Mouse (Mus musculus): Measurements from ENCODE around the gene Olfr412. TPM values are rescaled to one million over a fixed set of nuclear protein-coding genes. Genes with fewer than 3 reads are reported as not detected.

The Olfr412 gene
- polyA plus RNA-seq (2016; fragmentation: Nextera tagmentation; extraction: Ambion mirVana): not detected in 2 replicates

DNA sequence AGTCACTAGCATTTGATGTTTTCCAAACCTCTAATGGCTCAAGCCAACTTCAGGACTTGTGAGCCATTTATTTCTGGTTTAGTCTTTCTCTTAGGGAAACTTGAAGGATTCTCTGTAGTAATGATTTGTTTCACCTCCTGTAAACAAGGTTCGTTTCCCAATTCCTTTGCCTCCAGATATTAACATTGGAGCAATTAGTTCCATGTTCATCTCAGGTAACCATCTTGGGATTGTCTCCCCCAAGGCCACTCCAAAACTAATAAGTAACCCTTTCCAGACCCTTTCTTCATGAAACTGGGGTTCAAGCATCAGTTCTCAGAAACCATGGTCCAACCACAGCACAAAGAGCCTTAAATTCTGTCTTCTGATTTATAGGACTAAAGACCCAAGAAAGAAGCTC is at the start of gene Olfr412:
TSS of gene Olfr412 (plus strand) at position 301 of the 400 bp plus-strand sequence.
- H3K36me3 ChIP-seq: no peaks in the 10 kb centered on the region
- no peaks in the 10 kb centered on the region for H3K27me3 ChIP-seq (ENCODE audit: low read depth, poor library complexity, severe bottlenecking)
- no peak within 1 kb of the TSS for H3K27ac ChIP-seq
- H3K4me3 ChIP-seq: no peak within 1 kb of the TSS
- no peak for DNase-seq (ENCODE audit: low spot score)
- H3K4me1 ChIP-seq: no peaks in the 10 kb centered on the region
- no peaks in the 10 kb centered on the region for H3K9me3 ChIP-seq (replicated peaks)
- WGBS: 82% methylated on average over 1 of the region's 1 CpGs

DNA sequence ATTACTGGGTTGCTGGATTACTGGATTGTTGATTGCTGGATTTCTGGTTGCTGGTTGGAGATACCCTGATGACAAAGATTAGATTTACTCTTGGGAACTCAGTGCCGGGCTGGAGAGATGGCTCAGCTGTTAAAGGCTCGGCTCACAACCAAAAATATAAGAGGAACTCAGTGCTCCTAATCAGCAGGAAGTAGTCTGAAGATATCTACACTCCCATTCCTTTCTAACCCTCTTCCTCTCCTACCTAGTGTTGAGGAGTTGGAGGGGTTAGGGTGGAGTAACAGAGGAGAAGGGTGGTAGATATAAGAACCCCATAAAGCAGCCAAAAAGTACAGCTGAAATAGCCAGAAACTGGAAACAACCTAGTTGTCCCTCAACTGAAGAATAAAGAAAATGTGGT is 35.8 kb upstream of the Olfr412 start:
- Histone ChIP-seq H3K4me3 (no peak overlapping the region), H3K9me3 (replicated peaks) (no peaks in the 10 kb centered on the region), H3K27ac (no peak overlapping the region), H3K27me3 (ENCODE audit: low read depth, poor library complexity, severe bottlenecking) (no peaks in the 10 kb centered on the region), H3K36me3 (no peaks in the 10 kb centered on the region), H3K4me1 (no peaks in the 10 kb centered on the region)
- no peak for DNase-seq (ENCODE audit: low spot score)
- WGBS: 84% methylated on average over 2 of the region's 2 CpGs

DNA sequence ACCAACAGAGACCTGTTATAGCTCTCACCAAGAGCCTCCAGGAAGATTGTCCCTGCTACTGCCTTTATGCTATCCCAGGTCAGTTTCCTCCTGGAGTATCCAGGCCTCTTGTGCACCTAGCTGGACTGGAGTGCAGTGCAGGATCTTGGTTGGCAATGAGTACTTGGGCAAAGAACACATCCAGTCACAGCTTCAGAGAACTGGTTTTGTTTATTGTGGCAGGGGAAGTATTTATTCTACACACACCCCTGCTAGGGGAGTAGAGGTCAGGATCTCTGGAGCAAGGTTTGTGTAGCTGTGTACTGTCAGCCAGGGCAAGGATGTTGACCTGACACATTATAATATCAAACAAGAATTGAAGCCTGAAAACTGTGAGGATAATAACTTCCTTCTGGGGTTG is 33.1 kb upstream of the Olfr412 start:
- no peaks in the 10 kb centered on the region for H3K27me3 ChIP-seq (ENCODE audit: low read depth, poor library complexity, severe bottlenecking)
- no peaks in the 10 kb centered on the region for H3K4me1 ChIP-seq
- H3K9me3 ChIP-seq (replicated peaks): no peaks in the 10 kb centered on the region
- no peaks in the 10 kb centered on the region for H3K36me3 ChIP-seq
- no peak overlapping the region for H3K27ac ChIP-seq
- DNase-seq (ENCODE audit: low spot score): no peak
- H3K4me3 ChIP-seq: no peak overlapping the region

DNA sequence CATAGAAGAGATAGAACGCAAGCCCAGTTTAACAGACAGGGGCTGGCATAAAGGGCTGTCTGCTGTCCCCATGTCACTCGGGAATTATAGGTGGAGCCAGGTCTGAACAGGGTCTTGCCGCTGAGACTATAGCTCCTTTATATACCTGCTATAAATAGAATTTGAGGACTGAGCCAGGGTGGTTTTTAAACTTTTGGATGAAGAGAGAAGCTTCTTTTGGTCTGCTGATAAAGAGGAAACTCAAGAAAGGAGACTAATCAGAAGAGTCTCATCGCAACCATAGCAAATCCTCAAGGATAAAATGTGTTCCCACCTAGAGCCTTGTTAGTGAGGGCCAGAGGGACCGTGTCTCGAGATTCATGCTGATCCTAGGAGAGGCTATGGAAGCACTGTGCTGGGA is 23.9 kb upstream of the Olfr412 start, which contains the start of gene Olfr410:
TSS of gene Olfr410 (minus strand) at position 101 of the 400 bp plus-strand sequence.
- DNase-seq (ENCODE audit: low spot score): no peak
- Histone ChIP-seq H3K27ac (no peak within 1 kb of the TSS), H3K4me3 (no peak within 1 kb of the TSS), H3K9me3 (replicated peaks) (no peaks in the 10 kb centered on the region), H3K27me3 (ENCODE audit: low read depth, poor library complexity, severe bottlenecking) (no peaks in the 10 kb centered on the region), H3K36me3 (no peaks in the 10 kb centered on the region), H3K4me1 (no peaks in the 10 kb centered on the region)
- WGBS: 83% methylated on average over 6 of the region's 6 CpGs

DNA sequence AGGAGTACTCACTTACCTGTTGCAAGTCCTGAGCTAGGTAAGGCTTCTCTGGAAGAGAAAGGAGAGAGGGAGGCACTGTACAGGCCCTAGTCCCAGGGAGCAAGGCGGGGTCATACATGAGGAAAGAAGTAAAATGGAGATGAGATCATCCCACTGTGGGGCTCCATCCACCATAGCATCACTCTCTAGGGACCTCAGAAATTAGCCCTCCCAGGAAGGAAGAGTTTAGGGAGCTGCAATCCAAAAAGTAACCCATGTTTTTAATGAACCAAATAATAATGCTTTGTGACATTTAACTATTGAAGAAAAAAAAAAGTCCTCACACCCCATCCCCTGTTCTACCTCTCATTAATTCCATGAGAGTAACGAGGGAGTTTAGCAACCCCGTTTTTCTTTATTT is 9.3 kb upstream of the Olfr412 start, which contains the start of gene Olfr411:
TSS of gene Olfr411 (minus strand) at position 101 of the 400 bp plus-strand sequence.
- 86% methylated on average over 3 of the region's 3 CpGs for WGBS
- no peaks in the 10 kb centered on the region for H3K27me3 ChIP-seq (ENCODE audit: low read depth, poor library complexity, severe bottlenecking)
- no peaks in the 10 kb centered on the region for H3K36me3 ChIP-seq
- H3K9me3 ChIP-seq (replicated peaks): no peaks in the 10 kb centered on the region
- no peak within 1 kb of the TSS for H3K4me3 ChIP-seq
- no peak for DNase-seq (ENCODE audit: low spot score)
- H3K4me1 ChIP-seq: no peaks in the 10 kb centered on the region
- no peak within 1 kb of the TSS for H3K27ac ChIP-seq

DNA sequence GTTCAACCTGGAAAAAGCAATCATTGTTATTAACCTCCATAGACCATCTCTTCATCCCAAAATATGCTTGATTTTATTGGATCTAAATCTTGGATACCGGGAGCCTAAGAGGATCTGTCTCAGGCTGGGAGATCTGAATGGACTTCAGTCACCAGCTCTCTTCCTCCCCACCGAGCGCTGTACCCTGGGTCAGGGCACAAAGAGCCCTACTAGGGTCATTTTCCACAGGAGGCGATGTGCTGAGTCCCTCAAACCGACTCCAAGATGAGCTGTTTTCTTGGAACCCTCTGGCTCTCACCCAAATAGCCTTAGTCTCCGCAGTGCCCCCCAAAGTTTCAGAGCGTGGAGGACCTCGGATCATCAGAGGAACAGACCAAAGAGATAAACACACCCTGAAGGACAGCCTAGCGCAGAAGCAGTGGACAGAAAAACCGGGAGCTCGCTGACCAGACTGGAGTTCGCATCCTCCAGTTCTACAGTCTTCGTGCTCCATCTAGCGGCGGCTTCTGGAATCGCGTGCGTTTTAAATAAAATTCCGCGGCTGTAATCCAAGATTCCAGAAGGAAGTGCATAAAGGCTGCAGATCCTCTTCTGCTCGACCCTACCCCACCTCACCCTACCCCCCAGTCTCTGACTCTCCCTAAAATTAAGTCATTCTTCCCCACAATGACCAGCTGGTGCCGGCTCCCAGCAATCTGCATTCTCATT is 9.7 kb downstream of the Olfr412 start:
- H3K36me3 ChIP-seq: no peaks in the 10 kb centered on the region
- WGBS: 18% methylated on average over 22 of the region's 22 CpGs
- H3K4me1 ChIP-seq: no peaks in the 10 kb centered on the region
- no peak overlapping the region for H3K27ac ChIP-seq
- H3K27me3 ChIP-seq (ENCODE audit: low read depth, poor library complexity, severe bottlenecking): peaks cover 5% of the 10 kb centered on the region; the same call in 1 of the 2 replicates
- H3K9me3 ChIP-seq (replicated peaks): no peaks in the 10 kb centered on the region
- no peak overlapping the region for H3K4me3 ChIP-seq
- peak; percentile 88 for DNase-seq (ENCODE audit: low spot score)

DNA sequence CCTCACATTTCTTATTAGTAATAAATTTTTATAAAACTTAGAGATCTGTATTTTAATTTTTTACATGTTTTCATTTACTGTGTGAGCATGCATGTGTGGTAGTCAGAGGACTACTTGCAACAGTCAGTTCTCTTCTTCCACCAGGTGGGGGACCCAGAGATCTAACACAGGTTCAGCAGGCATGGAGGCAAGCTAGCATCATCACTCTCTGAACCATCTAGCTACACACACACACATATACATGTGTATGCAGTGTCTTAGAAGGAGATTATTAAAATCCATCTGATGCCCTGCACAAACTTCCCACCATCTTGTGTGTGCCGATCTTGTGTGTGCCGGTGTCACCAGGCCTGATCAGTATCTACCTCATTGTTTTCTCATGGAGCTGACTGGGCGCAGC is 15.0 kb downstream of the Olfr412 start:
- Histone ChIP-seq H3K27ac (no peak overlapping the region), H3K9me3 (replicated peaks) (no peaks in the 10 kb centered on the region), H3K4me1 (peaks cover 5% of the 10 kb centered on the region; the same call in 1 of the 2 replicates), H3K36me3 (no peaks in the 10 kb centered on the region), H3K27me3 (ENCODE audit: low read depth, poor library complexity, severe bottlenecking) (no peaks in the 10 kb centered on the region), H3K4me3 (no peak overlapping the region)
- peak; percentile 37 for DNase-seq (ENCODE audit: low spot score)
- WGBS: 82% methylated on average over 3 of the region's 3 CpGs

DNA sequence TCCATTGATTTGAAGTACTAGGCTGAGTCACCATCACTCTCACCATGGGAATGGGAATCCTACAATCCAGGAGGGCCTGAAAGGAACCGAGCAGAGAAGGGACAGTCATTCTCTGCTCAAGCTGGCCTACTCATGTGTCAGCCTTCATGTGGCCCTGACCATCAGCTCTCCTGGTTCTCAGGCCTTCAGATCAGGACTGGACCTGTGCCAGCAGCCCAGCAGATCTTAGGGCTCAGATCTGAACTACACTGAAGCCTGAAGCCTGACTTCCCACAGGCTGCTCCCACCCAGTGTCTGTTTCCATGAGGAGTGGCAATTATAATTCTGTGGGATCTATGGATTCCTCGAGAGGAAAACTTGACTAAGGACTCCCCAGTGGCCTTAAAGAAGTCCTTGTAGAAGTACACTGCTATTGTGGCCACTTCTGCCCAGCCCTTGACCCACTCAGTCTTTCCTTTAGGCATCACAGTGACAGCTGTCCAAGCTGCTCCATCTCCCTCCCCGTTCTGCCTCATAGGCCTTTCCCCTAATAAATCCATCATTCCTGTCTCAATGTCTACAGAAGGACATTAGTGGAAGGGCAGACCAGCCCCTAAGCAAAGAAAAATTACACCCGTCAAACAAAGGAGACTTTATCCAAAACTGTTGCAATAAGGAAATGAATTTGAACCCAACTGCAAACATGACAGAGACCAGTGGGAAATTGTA is 17.5 kb downstream of the Olfr412 start:
- Histone ChIP-seq H3K27ac (no peak overlapping the region), H3K4me1 (peaks cover 5% of the 10 kb centered on the region; the same call in 1 of the 2 replicates), H3K36me3 (no peaks in the 10 kb centered on the region), H3K9me3 (replicated peaks) (no peaks in the 10 kb centered on the region), H3K27me3 (ENCODE audit: low read depth, poor library complexity, severe bottlenecking) (no peaks in the 10 kb centered on the region), H3K4me3 (no peak overlapping the region)
- WGBS: 73% methylated on average over 4 of the region's 4 CpGs
- no peak for DNase-seq (ENCODE audit: low spot score)

DNA sequence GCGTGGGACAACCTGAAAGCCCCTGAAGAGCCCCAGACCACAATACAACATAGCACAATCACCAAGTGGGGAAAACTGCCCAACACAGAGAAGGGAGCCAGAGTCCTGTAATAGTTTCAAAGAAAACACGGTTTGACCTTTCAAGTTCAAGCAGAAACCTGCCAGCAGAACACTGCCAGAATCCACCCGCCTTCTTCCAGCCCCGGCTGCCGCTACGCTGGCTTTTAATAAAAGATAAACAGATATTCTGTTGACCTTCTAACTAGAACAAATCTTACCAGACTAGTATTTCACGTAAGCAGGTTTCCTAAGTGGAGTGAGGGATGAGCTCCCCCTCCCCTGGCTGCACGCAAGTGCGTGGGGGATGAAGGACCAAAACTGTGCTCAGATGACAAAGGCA is 23.8 kb downstream of the Olfr412 start:
- Histone ChIP-seq H3K4me1 (peaks cover 6% of the 10 kb centered on the region; the same call in 1 of the 2 replicates), H3K36me3 (no peaks in the 10 kb centered on the region), H3K9me3 (replicated peaks) (no peaks in the 10 kb centered on the region), H3K27me3 (ENCODE audit: low read depth, poor library complexity, severe bottlenecking) (no peaks in the 10 kb centered on the region), H3K4me3 (no peak overlapping the region), H3K27ac (no peak overlapping the region)
- no peak for DNase-seq (ENCODE audit: low spot score)
- 91% methylated on average over 9 of the region's 9 CpGs for WGBS

DNA sequence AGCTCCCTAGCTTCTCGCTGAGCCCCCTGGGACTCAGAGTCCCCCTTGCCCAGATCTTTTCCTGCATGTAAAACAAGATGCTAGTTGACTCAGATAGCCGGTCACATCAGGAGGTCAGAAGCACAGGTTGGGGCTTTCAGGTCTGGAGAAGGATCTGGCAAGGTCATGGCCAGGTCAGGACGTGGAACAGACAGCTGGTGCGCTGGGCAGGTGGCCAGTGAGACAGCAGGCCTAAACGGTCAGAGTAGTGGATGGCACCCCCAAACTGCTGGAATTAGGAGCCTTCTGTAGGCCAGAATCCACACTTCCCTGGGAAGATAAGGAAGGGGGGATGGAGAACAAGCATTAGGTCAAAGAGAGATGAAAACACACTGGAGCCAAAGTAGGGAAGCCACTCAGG is 25.3 kb downstream of the Olfr412 start:
- DNase-seq (ENCODE audit: low spot score): no peak
- WGBS: 83% methylated on average over 5 of the region's 5 CpGs
- Histone ChIP-seq H3K27ac (no peak overlapping the region), H3K4me3 (no peak overlapping the region), H3K36me3 (no peaks in the 10 kb centered on the region), H3K27me3 (ENCODE audit: low read depth, poor library complexity, severe bottlenecking) (no peaks in the 10 kb centered on the region), H3K9me3 (replicated peaks) (no peaks in the 10 kb centered on the region), H3K4me1 (peaks cover 6% of the 10 kb centered on the region; the same call in 1 of the 2 replicates)

DNA sequence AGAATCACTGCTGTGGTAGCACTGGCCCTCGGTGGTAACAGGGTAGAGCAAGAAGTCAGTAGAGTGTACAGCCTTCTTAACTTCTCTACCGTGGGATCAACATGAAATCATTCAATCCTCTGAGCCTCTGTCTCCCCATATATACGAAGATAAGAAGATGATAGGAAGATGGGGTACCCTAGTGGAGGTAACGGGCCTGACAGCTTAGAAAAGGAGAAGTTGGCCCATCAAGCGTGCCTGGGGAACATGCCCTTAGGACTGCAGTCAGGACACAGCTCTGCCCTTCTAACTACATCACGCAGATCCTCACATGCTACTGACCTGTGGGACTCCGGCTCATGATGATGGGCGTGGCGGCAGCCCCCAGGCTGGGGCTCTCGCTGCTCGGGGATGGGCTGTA is 30.0 kb downstream of the Olfr412 start:
- H3K27ac ChIP-seq: no peak overlapping the region
- H3K4me3 ChIP-seq: no peak overlapping the region
- no peak for DNase-seq (ENCODE audit: low spot score)
- no peaks in the 10 kb centered on the region for H3K9me3 ChIP-seq (replicated peaks)
- 89% methylated on average over 11 of the region's 11 CpGs for WGBS
- H3K27me3 ChIP-seq (ENCODE audit: low read depth, poor library complexity, severe bottlenecking): no peaks in the 10 kb centered on the region
- H3K4me1 ChIP-seq: no peaks in the 10 kb centered on the region
- H3K36me3 ChIP-seq: no peaks in the 10 kb centered on the region

DNA sequence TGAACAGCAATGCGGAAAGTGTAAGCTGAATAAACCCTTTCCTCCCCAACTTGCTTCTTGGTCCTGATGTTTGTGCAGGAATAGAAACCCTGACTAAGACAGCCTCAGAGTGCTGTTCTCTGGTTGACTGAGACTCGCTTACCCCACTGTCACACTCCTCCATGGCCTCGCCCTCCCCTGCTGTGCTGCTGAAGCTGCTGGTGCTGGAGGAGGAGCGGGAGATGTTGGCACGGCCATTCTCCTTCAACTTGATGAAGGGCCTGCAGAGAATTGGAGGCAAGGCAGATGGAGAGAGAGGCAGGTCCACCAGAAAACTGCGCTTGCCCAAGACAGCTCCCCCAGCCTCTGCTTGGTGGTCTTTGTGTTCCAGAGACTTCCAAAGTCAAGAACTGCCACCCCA is 31.0 kb downstream of the Olfr412 start:
- Histone ChIP-seq H3K4me1 (no peaks in the 10 kb centered on the region), H3K27me3 (ENCODE audit: low read depth, poor library complexity, severe bottlenecking) (no peaks in the 10 kb centered on the region), H3K27ac (no peak overlapping the region), H3K4me3 (no peak overlapping the region), H3K9me3 (replicated peaks) (no peaks in the 10 kb centered on the region), H3K36me3 (no peaks in the 10 kb centered on the region)
- DNase-seq (ENCODE audit: low spot score): no peak
- 71% methylated on average over 6 of the region's 6 CpGs for WGBS

DNA sequence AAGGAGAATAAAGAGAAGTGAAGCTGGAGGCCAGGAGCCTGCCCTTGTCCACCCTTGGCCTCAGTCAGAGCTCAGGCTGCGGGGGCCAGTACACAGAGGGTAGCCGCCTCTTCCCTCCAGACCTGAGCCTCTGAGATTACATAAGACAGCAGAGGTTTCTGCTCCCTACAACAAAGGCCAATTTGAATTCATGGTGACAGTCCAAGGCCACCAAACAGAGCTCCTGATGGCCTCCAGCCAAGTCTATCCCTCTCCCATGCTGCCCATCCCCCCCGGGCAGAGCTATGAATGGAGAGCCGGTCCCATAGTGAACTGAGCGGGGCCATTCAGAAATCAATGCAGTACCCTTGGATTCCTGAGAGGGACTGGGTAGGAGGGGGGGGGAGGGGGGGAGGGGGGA is 31.6 kb downstream of the Olfr412 start:
- no peak overlapping the region for H3K27ac ChIP-seq
- no peaks in the 10 kb centered on the region for H3K36me3 ChIP-seq
- no peak overlapping the region for H3K4me3 ChIP-seq
- H3K4me1 ChIP-seq: no peaks in the 10 kb centered on the region
- H3K9me3 ChIP-seq (replicated peaks): no peaks in the 10 kb centered on the region
- no peak for DNase-seq (ENCODE audit: low spot score)
- no peaks in the 10 kb centered on the region for H3K27me3 ChIP-seq (ENCODE audit: low read depth, poor library complexity, severe bottlenecking)
- 83% methylated on average over 5 of the region's 5 CpGs for WGBS
